Mouse (Mus musculus) forebrain, embryonic 13.5 days (tissue): ENCODE data around the gene Tsnaxip1. TPM values are rescaled to one million over a fixed set of nuclear protein-coding genes. Genes with fewer than 3 reads are reported as not detected.

Source experiments
- ATAC-seq: fragments of 200-750 bp; cut with Nextera tagmentation; 2 replicates; pipeline ENCODE4 v1.8.0; 2017
- H3K27ac ChIP-seq: fragments of 300-500 bp; sonication (generic); 2 replicates; pipeline ENCODE4 v1.5.1; 2015; ENCODE audit warnings: inconsistent platforms, mild to moderate bottlenecking, moderate library complexity
- H3K27me3 ChIP-seq: fragments of 300-500 bp; sonication (generic); 2 replicates; pipeline ENCODE4 v1.6.1; 2015; ENCODE audit warnings: mild to moderate bottlenecking, inconsistent platforms
- H3K36me3 ChIP-seq: fragments of 300-500 bp; sonication (generic); 2 replicates; pipeline ENCODE4 v1.6.1; 2015; ENCODE audit warnings: mild to moderate bottlenecking, inconsistent platforms; ENCODE audit not compliant: poor library complexity, severe bottlenecking
- H3K4me1 ChIP-seq: fragments of 300-500 bp; sonication (generic); 2 replicates; pipeline ENCODE4 v1.6.1; 2015; ENCODE audit warnings: inconsistent platforms
- H3K4me2 ChIP-seq: fragments of 300-500 bp; sonication (generic); 2 replicates; pipeline ENCODE4 v1.6.1; 2015; ENCODE audit warnings: inconsistent platforms, mild to moderate bottlenecking, moderate library complexity
- H3K4me3 ChIP-seq: fragments of 300-500 bp; sonication (generic); 2 replicates; pipeline ENCODE4 v1.5.1; 2015; ENCODE audit warnings: mild to moderate bottlenecking, inconsistent platforms
- H3K9ac ChIP-seq: fragments of 300-500 bp; sonication (generic); 2 replicates; pipeline ENCODE4 v1.6.1; 2015; ENCODE audit warnings: mild to moderate bottlenecking, inconsistent platforms
- H3K9me3 ChIP-seq: fragments of 300-500 bp; sonication (generic); replicated peaks from 2 replicates; pipeline ENCODE4 v1.6.1; 2016; ENCODE audit warnings: inconsistent platforms
- WGBS: fragments of 180-500 bp; shearing (Covaris S2); methylation state at CpG from one replicate; pipeline ENCODE4 v1.1.7; 2015; 5-methylcytosine and 5-hydroxymethylcytosine counted together
- polyA plus RNA-seq: library from polyadenylated mRNA; unstranded; fragments of >200 nt; fragmentation: Nextera tagmentation; extraction: Ambion mirVana; gene quantifications from 2 replicates; pipeline ENCODE4 v1.2.1, GENCODE M21; 2015

Tsnaxip1 gene
- polyA plus RNA-seq = 0.43 and 1.00 TPM in 2 replicates

DNA sequence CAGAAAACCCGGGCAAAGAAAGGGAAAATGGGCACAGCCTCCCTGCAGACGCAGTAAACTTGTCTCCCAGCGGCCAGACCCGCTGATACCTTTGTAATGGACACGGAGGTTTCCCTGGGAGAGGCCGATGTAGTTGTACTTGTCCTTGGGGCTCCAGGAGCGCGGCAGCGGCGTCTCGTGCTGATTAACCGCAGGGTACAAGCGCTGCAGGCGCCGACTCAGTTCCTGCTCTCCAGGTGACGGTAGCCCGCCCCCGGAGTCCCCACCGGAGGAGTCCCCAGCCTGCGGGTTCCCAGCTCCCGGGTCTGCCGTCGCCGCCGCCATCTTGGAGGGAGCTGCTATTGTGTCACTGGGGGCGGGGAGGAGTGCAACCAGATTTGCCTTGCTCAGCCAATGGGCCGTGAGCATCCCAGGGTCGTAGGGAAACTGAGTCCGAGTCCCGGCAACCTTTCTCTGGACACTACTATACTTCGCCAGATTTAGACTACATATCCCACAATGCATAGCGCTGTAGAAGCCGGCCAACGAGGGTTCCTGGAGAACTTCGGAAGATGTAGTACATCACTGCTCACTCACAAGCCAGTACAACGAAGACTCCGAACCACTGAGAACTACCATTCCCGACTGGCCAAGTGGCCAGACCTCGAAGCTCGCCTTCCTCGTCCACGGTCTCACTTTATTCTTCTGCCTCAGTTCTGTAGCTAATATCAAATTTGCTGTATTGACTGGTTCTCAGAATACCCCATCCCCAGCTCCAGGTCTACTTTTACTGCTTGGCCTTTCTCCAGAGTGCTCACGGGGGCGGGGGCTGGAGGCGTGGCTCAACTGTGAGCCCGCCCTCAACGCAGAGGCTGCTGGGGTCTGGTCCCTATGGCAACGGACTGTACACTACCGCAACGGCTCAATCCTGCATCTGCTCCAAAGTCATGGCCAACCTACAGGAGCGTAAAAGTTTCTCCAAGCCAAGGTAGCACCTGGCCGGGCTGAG, at the start of gene Tsnaxip1, which contains the start of gene Ranbp10:
Tsnaxip1 (plus strand) TSS at position 871 of the 988 bp plus-strand sequence.
Ranbp10 (minus strand) TSS at position 490 of the 988 bp plus-strand sequence.
- peak within 1 kb of the TSS; percentile 54 for H3K27ac ChIP-seq
- H3K27me3 ChIP-seq = no peaks in the 10 kb centered on the region
- peaks cover 22% of the 10 kb centered on the region for H3K4me1 ChIP-seq
- peaks cover 26% of the 10 kb centered on the region for H3K36me3 ChIP-seq
- peak; percentile 99 for ATAC-seq
- H3K4me2 ChIP-seq = peak within 1 kb of the TSS; percentile 89
- H3K4me3 ChIP-seq = peak within 1 kb of the TSS; percentile 72
- peak within 1 kb of the TSS; percentile 88 for H3K9ac ChIP-seq
- under 1% methylated on average over 52 of the region's 52 CpGs for WGBS
- H3K9me3 ChIP-seq = no peaks in the 10 kb centered on the region

DNA sequence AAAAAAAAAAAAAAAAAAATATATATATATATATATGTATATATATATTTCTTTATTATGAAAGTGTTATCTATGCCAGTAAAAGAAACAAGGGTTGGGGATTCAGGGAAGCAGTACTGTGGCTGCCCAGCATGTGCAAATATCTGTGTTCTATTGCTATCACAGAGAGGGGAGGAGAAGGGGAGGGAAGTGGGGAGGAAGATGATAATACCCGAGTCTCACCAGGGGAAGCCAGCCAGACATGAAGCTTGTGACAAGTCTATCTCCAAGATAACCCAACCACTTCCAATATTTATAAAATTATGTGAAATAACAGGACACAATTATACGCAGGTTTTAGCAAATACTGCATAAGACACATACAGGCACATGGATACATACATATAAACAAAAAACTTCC, 49.7 kb upstream of the Tsnaxip1 start:
- Histone ChIP-seq H3K4me3 (no peak overlapping the region), H3K4me1 (no peaks in the 10 kb centered on the region), H3K36me3 (peaks cover 93% of the 10 kb centered on the region), H3K9me3 (no peaks in the 10 kb centered on the region), H3K9ac (no peak overlapping the region), H3K27ac (no peak overlapping the region), H3K27me3 (no peaks in the 10 kb centered on the region), H3K4me2 (no peak overlapping the region)
- no peak for ATAC-seq
- 89% methylated on average over 2 of the region's 2 CpGs for WGBS

DNA sequence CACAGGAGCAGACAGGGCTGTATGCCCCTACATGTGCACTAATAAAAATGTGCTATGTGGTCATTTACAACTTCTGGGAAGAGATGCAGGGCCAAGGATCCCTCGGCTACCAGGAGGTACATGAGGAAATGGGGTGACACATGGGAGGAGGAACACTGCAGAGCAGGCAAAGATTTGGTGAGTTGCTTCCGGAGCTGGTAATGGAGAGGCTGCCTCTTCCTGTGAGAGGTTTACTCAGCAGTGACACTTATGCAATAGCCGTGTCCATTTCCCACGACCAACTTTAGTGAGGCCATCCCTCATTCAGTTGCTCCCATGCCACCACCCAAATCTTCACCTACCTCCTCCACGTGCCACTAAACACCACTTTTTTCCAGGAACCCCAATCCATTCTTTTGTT, 47.2 kb upstream of the Tsnaxip1 start:
- no peak overlapping the region for H3K27ac ChIP-seq
- ATAC-seq = no peak
- H3K36me3 ChIP-seq = peaks cover 85% of the 10 kb centered on the region
- no peaks in the 10 kb centered on the region for H3K27me3 ChIP-seq
- H3K4me3 ChIP-seq = no peak overlapping the region
- H3K4me2 ChIP-seq = no peak overlapping the region
- no peaks in the 10 kb centered on the region for H3K4me1 ChIP-seq
- no peaks in the 10 kb centered on the region for H3K9me3 ChIP-seq
- 96% methylated on average over 5 of the region's 5 CpGs for WGBS
- H3K9ac ChIP-seq = no peak overlapping the region

DNA sequence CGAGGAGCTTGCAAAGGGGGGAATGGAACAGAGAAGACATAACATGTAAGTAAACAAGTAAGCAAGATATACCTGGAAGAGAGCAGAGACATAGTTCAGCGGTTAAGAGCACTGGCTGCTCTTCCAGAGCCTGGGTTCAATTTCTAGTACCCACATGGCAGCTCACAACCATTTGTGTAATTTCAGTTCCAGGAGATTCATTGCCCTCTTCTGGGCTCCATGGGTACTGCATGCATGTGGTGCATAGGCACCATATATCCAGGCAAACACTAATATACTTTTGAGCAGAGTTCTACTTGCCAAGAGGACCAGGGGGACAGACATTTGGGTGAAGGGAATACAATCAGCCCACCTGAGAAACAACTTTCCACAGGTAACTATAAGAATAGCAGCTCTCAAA, 39.3 kb upstream of the Tsnaxip1 start:
- Histone ChIP-seq H3K4me3 (no peak overlapping the region), H3K9me3 (no peaks in the 10 kb centered on the region)

DNA sequence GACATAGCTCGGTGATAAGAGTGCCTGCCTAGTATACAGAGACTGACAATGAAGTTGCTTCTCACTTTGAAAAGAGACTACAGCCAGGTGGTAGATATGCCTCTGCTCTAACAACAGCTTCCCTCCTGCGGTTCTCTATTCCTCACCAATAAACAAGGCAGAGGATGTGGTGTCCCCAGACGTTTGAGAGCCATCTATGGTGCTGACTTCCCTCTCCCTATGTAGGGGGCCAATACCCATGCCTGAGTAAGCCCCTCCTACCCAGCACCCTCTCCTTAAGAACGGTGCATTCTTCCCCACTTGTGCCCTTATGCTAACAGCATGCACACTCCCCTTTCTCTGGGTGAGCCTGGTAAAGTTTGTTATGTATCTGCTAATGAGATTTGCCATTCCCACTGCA, 38.6 kb upstream of the Tsnaxip1 start:
- no peak for ATAC-seq
- H3K27ac ChIP-seq = no peak overlapping the region
- H3K4me1 ChIP-seq = no peaks in the 10 kb centered on the region
- peaks cover 33% of the 10 kb centered on the region for H3K36me3 ChIP-seq
- no peak overlapping the region for H3K9ac ChIP-seq
- H3K4me2 ChIP-seq = no peak overlapping the region
- WGBS = 65% methylated on average over 4 of the region's 4 CpGs
- H3K4me3 ChIP-seq = no peak overlapping the region
- no peaks in the 10 kb centered on the region for H3K9me3 ChIP-seq
- H3K27me3 ChIP-seq = no peaks in the 10 kb centered on the region

More for the DNA sequence above, 39.3 kb upstream of the Tsnaxip1 start:
- Histone ChIP-seq H3K27me3 (no peaks in the 10 kb centered on the region), H3K36me3 (peaks cover 37% of the 10 kb centered on the region), H3K9ac (no peak overlapping the region), H3K4me1 (no peaks in the 10 kb centered on the region), H3K27ac (no peak overlapping the region), H3K4me2 (no peak overlapping the region)
- ATAC-seq = no peak
- 93% methylated on average over 2 of the region's 2 CpGs for WGBS

DNA sequence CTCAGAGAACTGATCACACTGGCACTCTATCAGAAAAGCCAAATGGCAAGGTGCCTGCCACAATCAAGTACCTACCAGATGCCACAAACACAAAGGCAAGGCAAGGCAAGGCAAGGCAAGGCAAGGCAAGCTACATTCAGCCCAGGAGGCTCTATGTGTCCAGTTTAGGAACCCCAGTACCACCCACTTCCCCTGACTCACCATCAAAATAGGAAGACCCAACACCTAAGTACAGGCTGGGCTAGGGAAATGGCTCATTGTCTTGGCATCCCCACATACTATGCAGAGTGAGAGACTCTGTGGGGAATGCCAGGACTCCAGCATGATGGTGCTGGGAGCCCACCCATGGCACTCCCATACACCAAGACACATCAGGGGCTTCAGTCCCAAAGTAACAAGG, 37.9 kb upstream of the Tsnaxip1 start:
- no peak overlapping the region for H3K9ac ChIP-seq
- H3K4me2 ChIP-seq = no peak overlapping the region
- no peak overlapping the region for H3K4me3 ChIP-seq
- H3K9me3 ChIP-seq = no peaks in the 10 kb centered on the region
- peaks cover 29% of the 10 kb centered on the region for H3K36me3 ChIP-seq
- no peak overlapping the region; the same call in 1 of the 2 replicates for H3K27ac ChIP-seq
- H3K27me3 ChIP-seq = no peaks in the 10 kb centered on the region
- no peak for ATAC-seq
- no peaks in the 10 kb centered on the region for H3K4me1 ChIP-seq

DNA sequence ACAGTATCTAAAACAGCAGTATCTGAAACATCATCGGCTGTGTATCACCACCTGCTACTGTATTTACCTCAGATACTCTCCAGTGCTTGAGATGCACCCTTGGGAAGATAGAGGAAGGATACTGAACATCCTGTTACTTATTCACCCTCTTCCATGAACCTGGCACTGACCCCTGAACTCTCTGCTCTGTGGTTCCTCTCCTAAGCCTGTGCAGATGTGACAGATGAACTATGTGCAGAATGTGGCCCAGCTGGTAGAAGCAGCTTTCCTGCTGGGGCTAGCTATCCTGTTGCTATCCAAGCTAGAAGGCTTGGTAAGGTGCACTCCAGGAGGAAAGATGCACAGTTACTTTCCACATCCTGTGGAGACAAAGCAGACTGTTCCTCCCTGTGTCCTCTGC, 34.2 kb upstream of the Tsnaxip1 start:
- H3K27ac ChIP-seq = no peak overlapping the region
- H3K9ac ChIP-seq = no peak overlapping the region
- no peaks in the 10 kb centered on the region for H3K4me1 ChIP-seq
- peaks cover 15% of the 10 kb centered on the region; the same call in 1 of the 2 replicates for H3K36me3 ChIP-seq
- no peaks in the 10 kb centered on the region for H3K9me3 ChIP-seq
- 96% methylated on average over 1 of the region's 1 CpGs for WGBS
- no peak overlapping the region for H3K4me2 ChIP-seq
- ATAC-seq = no peak
- H3K4me3 ChIP-seq = no peak overlapping the region
- H3K27me3 ChIP-seq = no peaks in the 10 kb centered on the region

DNA sequence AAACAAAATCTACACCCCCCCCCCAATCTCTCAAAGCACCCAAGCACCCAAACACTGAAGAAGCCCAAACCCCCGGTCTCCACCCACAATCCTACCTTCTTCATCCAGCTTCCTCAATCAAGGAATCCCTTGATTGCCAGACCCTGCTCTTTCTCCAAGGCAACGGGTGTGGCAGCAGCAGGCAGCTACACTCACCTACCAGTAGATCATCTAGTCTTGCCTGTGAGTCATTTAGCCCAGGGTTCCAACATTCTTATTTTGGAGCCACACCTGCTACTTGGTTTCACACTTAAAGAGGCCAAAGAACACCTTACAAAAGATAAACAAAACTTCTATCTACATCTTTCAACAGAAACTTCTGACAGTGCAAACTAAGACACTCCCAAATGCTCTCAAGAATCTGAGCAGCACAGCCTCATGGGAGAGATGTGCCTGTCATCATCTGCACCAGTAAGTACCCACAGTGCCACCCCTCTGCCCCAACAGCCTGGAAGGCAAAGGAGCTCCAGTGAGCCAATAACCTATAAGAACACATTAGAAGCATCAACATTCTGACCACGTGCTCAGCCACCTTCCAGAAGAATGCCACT, 33.4 kb upstream of the Tsnaxip1 start:
- H3K27ac ChIP-seq = no peak overlapping the region
- ATAC-seq = no peak
- no peaks in the 10 kb centered on the region for H3K9me3 ChIP-seq
- H3K27me3 ChIP-seq = no peaks in the 10 kb centered on the region
- no peak overlapping the region for H3K9ac ChIP-seq
- peaks cover 18% of the 10 kb centered on the region; the same call in 1 of the 2 replicates for H3K36me3 ChIP-seq
- peaks cover 4% of the 10 kb centered on the region for H3K4me1 ChIP-seq
- no peak overlapping the region for H3K4me3 ChIP-seq
- WGBS = 87% methylated on average over 3 of the region's 3 CpGs
- no peak overlapping the region for H3K4me2 ChIP-seq

DNA sequence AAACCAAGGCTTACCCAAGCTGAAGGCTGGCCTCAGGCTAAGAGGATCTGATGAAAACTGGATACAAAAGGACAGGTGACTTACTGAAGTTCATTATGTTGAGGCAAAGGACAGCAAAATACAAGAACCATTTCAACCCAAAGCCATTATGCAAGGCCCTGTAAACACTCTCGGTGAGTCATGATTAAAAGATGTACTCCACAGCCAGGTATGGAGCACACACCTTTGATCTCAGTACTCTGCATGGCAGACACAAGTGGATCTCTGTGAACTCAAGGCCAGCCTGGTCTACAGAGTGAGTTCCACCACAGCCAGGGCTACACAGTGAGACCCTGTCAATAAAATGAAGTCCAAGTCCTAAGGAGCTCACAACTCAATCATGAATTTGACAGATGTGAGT, 31.7 kb upstream of the Tsnaxip1 start:
- no peak overlapping the region for H3K4me3 ChIP-seq
- no peaks in the 10 kb centered on the region for H3K27me3 ChIP-seq
- no peak overlapping the region for H3K4me2 ChIP-seq
- peaks cover 11% of the 10 kb centered on the region for H3K4me1 ChIP-seq
- WGBS = 89% methylated on average over 1 of the region's 1 CpGs
- no peaks in the 10 kb centered on the region for H3K9me3 ChIP-seq
- H3K27ac ChIP-seq = no peak overlapping the region
- ATAC-seq = no peak
- no peak overlapping the region for H3K9ac ChIP-seq
- peaks cover 13% of the 10 kb centered on the region; the same call in 1 of the 2 replicates for H3K36me3 ChIP-seq

DNA sequence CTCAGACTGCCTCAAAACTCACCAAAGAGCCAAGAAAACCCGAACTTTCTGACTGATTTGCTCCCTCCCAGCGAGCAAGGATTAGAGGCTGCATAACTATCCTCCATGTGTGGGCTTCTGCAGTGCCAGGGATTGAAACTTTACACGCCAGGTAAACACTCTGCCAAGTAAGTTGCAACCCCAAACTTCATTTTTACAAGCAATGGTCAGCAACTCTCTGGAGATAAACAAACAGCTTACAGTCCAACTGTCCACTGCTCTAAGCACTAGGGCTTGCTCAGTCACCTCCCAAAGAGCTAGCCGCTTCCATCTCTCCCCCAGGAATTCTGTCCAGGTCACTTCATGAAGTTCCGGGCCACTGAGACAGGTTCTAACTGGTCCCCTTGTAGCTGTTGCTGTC, 29.1 kb upstream of the Tsnaxip1 start:
- 93% methylated on average over 5 of the region's 5 CpGs for WGBS
- Histone ChIP-seq H3K36me3 (peaks cover 17% of the 10 kb centered on the region; the same call in 1 of the 2 replicates), H3K27ac (no peak overlapping the region), H3K4me3 (no peak overlapping the region), H3K9ac (no peak overlapping the region), H3K4me2 (no peak overlapping the region), H3K9me3 (no peaks in the 10 kb centered on the region), H3K27me3 (no peaks in the 10 kb centered on the region), H3K4me1 (peaks cover 11% of the 10 kb centered on the region)
- no peak for ATAC-seq

DNA sequence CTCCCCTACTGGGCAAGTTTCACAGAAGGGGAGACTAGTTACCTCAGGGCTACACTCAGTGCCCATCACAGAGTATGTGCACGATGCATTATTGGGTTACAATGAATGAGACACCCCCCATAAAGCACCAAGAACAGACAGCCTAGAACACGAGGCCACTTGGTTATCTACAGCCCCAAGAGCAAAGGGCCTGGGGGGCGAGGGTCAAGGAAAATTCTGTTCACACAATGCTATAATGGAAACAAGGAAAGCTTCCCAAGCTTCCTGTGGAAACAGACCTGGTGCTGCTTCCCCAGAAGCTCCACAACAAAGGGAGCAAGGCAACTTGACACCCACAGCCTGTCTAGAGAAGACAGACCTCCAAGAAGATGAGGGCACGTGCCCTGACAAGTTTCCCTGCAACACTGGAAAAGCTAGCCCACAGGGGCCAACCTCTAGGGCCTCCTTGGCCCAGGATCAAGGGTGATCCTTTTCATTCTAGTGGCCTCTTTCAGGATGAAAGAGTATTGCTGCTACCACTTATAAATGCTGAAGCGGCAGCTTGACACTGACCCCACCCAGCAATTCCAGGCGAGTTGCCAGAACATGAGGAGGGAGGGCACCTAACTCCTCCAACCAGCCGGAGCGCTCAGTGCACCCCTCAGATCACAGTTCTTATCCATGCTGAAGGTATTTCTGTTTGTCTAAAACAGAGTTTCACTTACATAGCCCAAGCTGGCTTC, 28.3 kb upstream of the Tsnaxip1 start:
- Histone ChIP-seq H3K4me1 (peaks cover 11% of the 10 kb centered on the region), H3K36me3 (peaks cover 17% of the 10 kb centered on the region; the same call in 1 of the 2 replicates), H3K4me2 (no peak overlapping the region), H3K9ac (no peak overlapping the region), H3K27ac (no peak overlapping the region), H3K27me3 (no peaks in the 10 kb centered on the region), H3K4me3 (no peak overlapping the region), H3K9me3 (no peaks in the 10 kb centered on the region)
- WGBS = 56% methylated on average over 8 of the region's 8 CpGs
- no peak for ATAC-seq
